Mouse (Mus musculus): ENCODE data around the gene Pram1.
"Not testable (repeated sequence)": the region's sequence is repeated elsewhere in the genome, so short reads cannot be mapped to it uniquely, and the experiment has no call there.

The Pram1 gene

DNA sequence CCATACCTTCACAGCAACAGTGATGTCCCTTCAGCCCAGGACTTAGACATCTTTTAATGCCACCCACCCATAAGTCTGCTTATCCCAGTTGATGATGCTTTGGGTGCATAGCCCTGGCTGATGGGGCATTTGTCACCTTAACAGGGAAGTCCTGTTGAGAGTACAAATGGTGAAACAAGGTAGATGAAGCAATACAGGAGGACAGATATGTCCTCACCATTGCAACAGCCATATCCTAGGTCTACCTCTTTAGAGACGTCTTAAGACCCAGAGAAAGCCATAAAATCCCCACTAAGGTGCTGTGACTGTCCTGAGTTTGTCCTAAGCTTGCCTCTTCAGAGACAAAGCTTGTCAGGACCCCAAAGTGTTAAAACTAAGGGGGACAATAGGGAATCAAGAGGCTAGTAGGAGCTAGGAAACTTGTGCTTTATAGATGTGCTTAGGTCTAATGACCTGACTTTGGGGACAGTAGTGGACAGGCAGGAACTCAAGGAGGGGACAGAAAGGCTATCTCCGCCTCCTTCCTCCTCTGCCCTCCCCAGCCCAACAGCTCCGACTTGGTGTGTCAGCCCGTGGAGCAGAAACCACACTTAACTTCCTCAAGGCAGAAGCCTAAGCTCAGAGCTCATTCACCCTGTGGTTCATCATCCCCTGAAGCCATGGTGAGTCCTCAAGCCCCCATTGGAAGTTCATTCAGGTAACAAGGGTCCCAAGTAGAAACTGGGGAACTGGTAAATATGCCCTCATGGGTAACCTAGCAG, at the start of gene Pram1:
Gene Pram1, plus strand, starts transcription at position 541 of the 761 bp plus-strand sequence.
- DNase-seq (ENCODE audit: low spot score), result no peak

DNA sequence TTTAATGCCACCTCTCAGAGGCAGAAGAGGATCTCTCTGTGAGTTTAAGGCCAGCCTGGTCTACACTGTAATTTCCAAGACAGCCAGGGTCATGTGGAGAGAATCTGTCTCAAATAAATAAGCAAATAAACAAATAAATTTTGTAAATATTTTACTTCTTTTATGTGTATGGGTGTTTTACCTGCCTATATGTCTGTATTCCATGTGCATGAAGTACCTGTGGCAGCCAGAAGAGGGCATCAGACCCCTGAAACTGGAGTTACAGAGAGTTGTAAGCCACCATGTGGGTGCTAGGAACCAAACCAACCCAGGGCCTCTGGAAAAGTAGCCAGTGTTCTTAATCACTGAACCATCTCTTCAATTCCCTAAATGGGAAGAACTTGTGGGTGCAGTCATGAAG, 40.6 kb upstream of the Pram1 start:
- DNase-seq (ENCODE audit: low spot score), result no peak

DNA sequence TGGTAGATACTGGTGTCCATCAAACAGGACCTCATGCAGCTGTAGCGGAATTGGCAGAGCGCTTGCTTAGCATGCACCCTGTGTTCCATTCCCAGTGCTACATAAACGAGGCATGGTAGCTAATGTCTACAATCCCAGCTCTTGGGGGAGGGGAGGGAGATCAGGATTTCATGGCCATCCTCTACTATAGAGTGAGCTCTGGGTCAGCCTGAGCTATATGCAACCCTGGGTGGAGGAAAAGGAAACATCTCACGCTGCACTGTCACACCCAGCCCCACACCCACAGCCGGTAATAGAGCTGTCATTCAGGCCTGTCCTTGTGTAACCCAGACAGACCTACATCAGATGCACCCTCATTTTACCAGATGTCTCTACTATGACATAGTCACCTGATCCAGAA, 39.4 kb upstream of the Pram1 start:
- no peak for DNase-seq (ENCODE audit: low spot score)

DNA sequence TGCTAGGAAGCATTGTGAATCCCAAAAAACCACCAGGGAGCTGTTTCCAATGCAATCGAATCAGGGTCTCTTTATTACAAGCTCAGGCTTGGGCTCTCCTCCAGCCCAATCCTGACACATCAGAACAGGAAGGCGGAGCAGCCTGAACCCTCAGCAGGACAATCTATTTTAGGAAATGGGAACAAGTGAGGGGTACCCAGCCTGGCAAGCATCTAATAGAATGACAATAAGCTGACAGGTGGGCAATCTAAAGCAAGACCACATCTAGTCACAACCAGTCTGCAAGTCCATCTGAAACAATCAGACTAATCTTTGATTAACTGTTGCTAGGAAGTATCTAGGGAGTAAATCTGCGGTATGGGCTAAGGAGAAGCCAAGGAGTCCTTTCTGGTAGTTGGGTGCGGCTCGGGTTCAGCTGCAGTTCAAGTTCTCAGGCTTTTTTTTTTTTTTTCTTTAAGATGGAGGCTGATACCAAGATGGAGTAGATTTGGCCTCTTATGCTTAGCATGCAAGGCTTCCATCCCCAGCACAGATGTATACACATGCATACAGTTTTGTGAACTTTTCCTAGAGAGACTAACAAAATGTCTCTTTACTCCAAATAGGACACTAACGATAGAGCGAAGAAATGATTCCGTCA, 37.9 kb upstream of the Pram1 start:
- no peak for DNase-seq (ENCODE audit: low spot score)

DNA sequence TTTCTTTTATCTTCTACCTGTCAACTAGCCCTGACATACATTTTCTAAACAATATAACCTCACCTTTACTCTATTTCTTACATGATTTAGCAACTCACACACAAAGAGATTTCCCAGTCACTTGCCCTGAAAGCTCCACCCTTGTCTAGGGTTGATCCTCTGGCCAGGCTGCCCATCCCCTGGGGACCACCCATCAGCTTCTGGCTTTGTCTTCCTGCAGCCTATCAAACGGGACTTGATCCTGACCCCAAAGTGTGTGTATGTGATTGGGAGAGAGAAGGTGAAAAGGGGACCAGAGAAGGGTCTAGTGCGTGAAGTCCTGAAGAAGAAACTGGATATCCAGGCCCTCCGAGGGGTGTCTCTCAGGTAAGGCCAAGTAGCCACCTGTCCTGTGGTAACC, 37.0 kb upstream of the Pram1 start:
- no peak for DNase-seq (ENCODE audit: low spot score)

DNA sequence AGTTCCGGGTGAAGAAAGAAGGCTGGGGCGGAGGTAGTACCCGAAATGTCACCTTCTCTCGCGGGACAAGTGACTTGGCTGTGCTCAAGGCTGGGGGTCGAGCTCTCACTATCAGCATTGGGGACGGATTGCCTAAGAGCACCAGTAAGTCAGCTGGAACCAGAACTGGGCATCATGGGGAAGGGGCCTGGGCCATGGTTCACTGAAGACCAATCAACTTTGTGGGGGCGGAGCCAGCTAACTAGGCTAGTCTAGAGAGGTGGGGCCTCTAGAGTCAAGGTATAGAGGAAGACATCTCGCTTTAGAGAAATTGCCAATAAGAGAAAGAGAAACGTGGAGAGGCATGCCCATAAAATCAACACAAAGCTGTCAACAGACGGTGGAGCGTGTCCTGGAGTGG, 35.9 kb upstream of the Pram1 start:
- no peak for DNase-seq (ENCODE audit: low spot score)

DNA sequence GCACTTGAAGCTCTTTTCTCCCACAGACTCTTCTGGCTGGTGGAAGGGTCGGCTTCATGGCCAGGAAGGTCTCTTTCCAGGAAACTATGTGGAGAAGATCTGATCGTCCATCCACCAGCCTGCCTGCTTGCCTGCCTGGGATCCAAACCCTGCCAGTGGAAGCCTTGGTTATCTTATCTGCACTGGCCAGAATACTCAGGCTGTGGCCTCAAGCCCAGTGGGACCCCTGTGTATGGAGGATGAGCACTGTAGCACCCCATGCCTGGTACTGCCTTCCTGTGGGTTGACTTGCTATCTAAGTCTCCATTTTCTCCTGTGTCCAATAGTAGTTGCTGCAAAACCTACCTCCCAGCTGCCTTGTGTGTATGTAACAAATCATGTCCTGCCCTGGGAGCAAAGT, 30.6 kb upstream of the Pram1 start:
- DNase-seq (ENCODE audit: low spot score), result no peak

DNA sequence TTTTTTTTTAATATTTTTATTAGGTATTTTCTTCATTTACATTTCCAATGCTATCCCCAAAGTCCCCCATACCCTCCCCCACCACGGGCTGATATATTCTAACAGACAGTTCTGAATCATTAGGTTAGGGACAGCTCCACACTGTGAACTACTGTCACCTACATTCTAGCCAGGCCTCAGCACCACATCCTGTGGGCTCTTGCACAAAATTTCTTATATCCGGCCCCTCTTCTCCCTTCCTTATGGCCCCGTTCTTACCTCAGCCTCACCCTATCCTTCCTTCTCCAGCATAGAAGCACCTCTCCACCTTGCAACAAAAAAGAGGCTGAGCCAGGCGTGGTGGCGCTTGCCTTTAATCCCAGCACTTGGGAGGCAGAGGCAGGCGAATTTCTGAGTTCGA, 27.3 kb upstream of the Pram1 start:
- DNase-seq (ENCODE audit: low spot score), result no peak

DNA sequence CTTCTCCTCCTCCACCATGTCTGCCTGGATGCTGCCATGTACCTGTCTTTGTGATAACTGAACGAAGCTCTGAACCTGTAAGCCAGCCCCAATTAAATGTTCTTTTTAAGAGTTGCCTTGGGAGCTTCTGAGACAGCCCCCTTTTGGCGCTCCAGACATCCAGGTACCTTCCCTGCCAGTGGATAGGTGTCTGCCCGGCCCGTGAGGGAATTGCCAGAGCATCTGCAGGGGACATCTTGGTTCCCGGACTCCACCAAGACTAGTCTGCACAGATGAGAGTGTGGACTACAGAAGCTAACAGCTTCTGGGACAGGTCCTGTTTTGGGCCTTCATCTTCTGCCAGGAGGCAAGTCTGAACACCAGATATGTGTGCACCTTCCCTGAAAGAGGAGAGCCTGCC, 24.1 kb upstream of the Pram1 start:
- not testable (repeated sequence) for DNase-seq (ENCODE audit: low spot score)

DNA sequence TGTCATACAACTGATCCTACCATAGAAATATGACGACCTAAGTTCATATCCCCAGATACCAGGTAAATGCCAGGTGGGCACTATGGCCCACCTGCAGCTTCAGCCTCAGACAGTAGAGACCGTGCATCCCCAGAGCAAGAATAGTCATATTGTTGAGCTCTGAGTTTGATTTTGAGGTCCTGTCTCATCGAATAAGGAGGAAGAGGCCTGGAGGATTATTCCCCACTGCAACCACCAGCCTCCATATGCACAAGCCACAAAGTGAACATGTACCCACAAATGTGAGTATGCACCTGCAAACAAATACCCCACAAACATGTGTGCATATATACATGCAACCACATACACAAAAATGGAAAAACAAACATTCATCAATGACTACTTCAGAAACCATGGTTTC, 10.6 kb upstream of the Pram1 start:
- DNase-seq (ENCODE audit: low spot score), result no peak

DNA sequence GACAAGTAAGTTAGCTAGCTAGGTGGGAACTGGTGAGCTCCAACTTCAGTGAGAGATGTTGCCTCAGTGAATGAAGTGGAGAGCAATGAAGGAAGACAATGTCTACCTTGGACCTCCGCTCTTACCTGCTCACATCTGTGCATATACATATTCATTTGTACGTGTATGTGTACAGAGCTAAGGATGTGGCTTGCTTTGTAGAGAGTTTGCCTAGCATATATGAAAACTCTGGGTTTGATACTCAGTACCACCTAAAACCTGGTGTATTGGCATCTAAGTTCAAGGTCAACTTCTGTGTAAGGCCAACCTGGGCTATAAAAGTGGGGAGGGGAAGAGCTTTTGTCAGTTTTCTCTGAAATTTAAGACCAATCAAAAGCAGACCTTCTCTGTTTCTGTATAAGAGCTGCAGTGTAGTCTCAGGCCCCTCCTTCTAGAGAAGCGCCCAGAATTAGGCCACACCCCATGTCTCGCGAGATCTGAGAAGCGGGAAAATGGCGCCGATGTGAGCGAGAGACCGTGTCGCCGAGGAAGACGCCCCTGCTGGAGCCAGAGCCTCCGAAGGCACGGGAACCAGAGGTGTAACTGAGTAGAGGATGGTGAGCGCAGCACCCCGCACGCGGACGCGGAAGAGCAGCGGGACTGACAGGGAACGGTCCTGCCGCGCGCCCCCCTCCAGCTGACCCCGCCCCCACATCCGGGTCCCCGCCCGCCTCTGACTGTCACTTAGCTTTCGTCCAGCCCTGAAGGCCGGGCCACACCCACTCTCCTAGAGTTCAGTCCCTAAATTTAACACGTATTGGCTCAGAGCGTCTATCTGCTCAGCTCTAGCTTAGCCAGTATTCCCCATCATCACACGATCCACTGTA, 9.0 kb upstream of the Pram1 start, which contains the start of gene Zfp414:
Gene Zfp414, plus strand, starts transcription at position 470 of the 866 bp plus-strand sequence.
- peak; percentile 93 for DNase-seq (ENCODE audit: low spot score)

DNA sequence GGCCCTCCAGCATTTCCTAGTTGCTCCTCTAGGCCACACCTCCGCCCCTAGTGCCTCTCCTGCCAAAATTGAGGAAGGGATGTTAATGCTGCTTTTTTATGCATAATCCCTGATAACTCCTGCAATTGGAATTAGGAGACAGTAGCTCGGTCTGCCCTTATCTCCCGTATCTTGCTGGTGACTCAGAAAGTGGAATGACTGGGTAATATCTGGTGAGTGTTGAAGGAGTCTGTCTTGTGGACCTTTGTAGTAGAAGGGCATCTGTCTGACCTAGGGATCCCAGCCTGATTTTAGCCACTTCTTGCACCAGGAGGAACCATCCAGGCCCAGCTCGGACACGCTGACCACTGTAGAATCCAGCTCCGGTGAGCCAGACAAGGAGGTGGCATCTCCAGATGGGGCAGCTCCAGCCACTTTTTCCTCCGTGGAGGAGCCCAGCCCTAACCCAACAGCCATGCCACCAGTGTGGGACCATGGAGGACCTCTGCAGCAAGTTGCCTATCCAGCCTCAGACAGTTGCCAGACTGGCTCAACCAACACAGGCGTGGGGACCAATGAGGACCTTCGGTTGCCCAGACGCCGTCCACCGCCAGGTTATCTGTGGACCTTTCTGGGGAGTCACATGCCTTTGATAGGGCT, 8.2 kb upstream of the Pram1 start:
- DNase-seq (ENCODE audit: low spot score), result no peak

DNA sequence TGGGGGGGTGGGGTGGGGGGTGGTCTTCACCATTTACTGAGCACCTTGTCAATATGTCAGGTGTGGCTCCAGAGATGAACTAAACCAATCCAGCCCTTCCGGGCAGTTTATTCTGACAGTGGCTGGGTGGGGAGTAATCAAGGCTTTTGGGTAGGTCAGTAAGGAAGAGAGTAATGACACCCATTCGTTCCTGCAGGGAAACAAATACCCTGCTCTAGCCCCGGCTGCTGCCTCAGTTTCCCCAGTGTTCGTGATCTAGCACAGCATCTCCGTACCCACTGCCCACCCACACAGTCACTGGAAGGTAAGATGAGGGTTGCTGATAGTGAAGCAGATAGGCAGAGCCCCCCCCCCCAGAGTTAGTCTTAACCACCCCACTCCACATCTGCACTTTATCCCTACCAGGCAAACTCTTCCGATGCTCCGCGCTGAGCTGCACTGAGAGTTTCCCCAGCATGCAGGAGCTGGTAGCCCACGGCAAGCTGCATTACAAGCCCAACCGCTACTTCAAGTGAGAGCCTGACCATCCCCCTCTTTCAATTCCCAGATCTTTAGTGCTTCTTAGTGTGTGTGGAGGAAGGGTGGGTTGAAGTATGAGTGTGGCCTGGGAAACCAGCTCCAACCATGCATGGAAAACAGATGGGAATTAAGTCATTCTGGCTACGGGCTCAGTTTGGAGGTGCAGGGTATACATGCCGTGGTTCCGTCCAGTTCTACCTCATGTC, 7.5 kb upstream of the Pram1 start:
- DNase-seq (ENCODE audit: low spot score), result no peak

DNA sequence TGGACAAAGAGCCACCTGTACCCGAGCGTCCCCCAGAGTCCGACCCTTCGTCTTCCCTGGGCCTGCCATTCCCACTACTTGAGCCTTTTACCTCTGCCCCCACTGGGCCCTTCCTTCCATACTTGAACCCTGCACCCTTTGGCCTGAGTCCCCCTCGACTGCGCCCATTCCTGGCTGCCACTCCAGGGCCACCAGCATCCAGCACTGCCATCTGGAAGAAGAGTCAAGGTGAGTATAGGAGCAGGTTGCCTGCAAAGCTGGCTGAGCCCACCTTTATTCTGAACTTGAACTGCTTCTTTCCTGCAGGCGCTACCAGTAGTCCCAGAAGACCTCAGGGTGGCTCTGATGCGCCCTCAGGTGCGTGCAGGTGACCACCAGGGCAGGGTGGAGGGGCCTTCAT, 6.6 kb upstream of the Pram1 start:
- no peak for DNase-seq (ENCODE audit: low spot score)

DNA sequence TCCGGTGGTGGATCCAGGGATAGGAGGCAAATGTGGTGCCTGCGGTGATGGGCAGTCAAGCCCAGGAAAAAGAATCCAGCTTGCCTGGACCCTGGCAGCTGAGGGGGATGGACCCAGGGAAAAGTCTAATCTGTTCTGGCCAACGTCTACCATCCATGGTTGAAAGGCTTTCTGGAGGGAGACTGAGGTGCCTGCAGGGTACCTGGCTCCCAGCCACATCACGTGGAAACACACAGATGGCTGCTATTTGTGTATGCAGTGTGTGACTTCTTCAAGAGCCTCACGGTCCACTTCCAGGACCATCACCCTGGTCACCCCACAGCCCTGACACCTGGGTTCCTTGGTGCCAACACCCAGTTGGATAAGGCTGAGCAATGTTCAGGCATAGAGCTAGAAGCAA, 6.1 kb upstream of the Pram1 start:
- no peak for DNase-seq (ENCODE audit: low spot score)

DNA sequence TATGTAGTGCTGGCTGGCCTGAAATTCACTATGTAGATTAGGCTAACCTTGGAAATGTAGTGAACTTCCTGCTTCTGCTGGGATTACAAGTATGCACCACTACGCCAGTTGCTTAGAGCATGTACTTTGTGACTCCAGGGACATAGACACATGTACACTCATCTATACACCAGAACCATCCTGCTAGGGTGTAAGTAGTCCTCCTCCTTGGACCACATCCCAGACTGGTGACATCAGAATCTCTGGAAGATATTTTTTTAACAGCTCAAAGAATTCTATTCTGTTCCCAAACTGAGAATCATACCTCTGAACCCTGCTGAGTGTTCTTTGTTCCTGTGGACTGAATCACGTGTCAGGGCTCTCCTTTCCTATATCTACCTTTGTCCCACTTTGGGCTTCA, 818 bp upstream of the Pram1 start:
- no peak for DNase-seq (ENCODE audit: low spot score)

DNA sequence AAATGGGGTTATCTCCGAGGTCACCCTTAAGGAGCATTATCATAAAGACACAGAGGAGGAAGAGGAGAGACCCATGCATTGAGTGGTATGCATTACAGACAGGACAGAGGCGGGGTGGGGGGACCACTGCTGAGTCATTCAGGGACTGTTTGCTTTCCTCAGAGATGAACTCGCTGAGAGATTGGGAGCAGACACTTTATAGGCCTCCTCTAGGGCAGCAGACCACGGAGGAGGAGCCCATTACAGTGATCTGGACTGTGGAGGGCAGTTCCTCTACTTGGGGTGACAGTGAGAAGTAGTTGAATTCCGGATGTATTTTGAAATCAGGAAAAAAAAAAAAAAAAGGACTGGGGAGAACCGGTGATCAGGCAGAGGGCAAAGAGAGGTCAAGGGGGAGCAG, 1.9 kb downstream of the Pram1 start:
- no peak for DNase-seq (ENCODE audit: low spot score)

DNA sequence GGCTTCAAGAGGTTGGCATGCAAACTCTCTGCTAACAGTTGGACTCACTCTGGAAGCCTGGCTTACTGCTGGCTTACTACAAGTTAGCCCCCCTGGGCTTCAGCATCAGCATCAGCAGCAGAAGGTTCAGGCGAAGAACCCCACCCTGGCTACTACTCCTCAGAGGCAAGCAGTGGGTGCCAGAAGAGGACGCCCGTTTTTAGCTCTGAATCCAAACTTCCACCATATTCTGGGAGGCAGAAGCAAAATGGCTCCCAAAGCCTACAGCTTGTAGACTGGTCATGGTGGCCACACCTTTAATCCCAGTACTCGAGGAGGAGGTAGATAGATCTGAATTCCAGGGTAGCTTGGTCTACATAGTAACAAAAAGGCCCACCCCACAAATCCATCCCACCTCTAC, 6.2 kb downstream of the Pram1 start:
- no peak for DNase-seq (ENCODE audit: low spot score)

DNA sequence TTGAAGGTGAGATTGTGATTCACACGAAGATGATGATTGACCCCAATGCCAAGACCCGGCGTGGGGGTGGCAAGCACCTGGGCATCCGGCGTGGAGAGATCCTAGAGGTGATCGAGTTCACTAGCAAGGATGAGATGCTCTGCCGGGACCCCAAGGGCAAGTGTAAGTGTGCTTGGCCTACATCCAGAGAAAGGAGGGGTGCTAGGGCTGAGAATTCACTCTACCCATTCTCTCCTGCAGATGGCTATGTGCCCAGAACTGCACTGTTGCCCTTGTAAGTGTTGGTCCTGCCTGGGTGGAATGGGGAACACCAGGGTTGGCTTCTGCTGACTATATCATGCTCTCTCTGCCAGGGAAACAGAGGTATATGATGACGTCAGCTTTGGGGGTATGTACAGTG, 7.2 kb downstream of the Pram1 start:
- DNase-seq (ENCODE audit: low spot score), result no peak

DNA sequence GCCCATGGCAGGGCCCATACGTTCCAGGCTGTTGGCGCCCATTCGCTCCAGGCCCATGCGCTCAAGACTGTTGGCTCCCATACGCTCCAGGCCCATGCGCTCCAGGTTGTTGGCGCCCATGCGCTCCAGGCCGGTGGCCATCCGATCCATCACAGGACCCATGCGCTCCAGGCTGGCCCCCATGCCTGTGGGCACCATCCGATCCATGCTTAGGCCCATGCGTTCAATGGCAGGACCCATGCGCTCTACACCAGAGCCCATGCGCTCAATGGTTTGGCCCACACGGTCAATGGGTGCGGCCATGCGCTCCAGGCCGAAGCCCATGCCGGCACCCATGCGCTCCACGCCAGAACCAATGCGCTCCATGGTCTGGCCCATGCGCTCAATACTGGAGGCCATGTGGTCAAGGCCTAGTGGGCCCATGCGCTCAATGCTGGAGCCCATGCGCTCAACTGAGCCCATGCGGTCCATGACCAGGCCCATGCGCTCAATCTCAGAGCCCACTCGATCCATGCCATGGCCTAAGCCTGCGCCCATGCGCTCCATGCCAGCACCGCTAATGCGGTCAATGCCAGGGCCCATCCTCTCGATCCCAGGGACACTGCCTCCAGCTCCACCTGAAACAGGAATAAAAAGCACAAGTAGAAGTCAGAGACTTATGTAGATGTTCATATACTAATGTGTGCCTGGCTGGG, 12.1 kb downstream of the Pram1 start:
- no peak for DNase-seq (ENCODE audit: low spot score)

DNA sequence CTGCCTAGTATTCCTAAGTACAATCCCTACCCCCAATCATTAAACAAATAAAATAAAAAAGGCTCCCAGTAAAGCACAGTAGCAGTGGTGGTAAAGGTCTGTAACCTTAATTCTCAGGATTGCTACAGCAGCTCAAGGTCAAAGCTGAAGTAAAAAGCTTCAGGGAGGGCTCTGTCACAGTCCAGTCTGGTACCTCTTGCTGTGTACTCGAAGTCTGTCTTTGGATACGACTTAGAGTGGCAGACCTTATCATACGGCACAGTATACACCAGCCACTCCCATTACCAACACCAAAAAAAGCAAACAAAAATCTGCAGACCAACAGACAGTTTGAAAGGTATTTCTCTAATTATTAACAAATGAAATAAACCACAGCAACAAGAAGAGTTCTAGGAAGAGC, 29.0 kb downstream of the Pram1 start:
- DNase-seq (ENCODE audit: low spot score), result no peak
